Mouse (Mus musculus) bone marrow macrophage, adult 2 months (primary cell): Measurements from ENCODE around the gene Shmt1. TPM values are rescaled to one million over a fixed set of nuclear protein-coding genes. Genes with fewer than 3 reads are reported as not detected.
"Not testable (repeated sequence)": the region's sequence is repeated elsewhere in the genome, so short reads cannot be mapped to it uniquely, and the experiment has no call there.

Source experiments
- H3K27ac ChIP-seq: 2 replicates; pipeline ENCODE4 v1.5.1; 2012; ENCODE audit warnings: low read depth, low read length; ENCODE audit not compliant: insufficient read depth
- H3K4me1 ChIP-seq: 2 replicates; pipeline ENCODE4 v1.6.1; 2012; ENCODE audit warnings: low read length; ENCODE audit not compliant: control insufficient read depth, insufficient read depth
- H3K4me3 ChIP-seq: 2 replicates; pipeline ENCODE4 v1.5.1; 2012; ENCODE audit warnings: mild to moderate bottlenecking, low read length, moderate library complexity; ENCODE audit not compliant: insufficient read depth
- CTCF ChIP-seq: IDR thresholded peaks from 2 replicates; pipeline ENCODE4 v1.5.1; 2012; ENCODE audit warnings: low read depth, mild to moderate bottlenecking, low read length, moderate library complexity
- POLR2A ChIP-seq: IDR thresholded peaks from 2 replicates; pipeline ENCODE4 v1.6.1; 2012; ENCODE audit warnings: mild to moderate bottlenecking, low read depth, low read length, borderline replicate concordance
- polyA plus RNA-seq: library from polyadenylated mRNA; stranded (reverse); fragments of >200 nt; gene quantifications from 2 replicates; pipeline ENCODE4 v1.2.4, GENCODE M21; 2012; ENCODE audit not compliant: missing spikeins, insufficient read depth, insufficient read length

Shmt1 gene
- polyA plus RNA-seq, result 1.4 and 4.9 TPM in 2 replicates

- H3K4me3 ChIP-seq, result peak within 1 kb of the TSS; percentile 70
- H3K27ac ChIP-seq, result not testable (repeated sequence)
Observed at GRCm38 (mm10) chr11:60811618-60812017, at the start of gene Shmt1. TSS of gene Shmt1 (minus strand) at chr11:60811718.

GRCm38 (mm10) chr11:60856587-60856986 lies 45.1 kb upstream of the Shmt1 start:
- Histone ChIP-seq H3K4me3 (no peak overlapping the region), H3K27ac (no peak overlapping the region), H3K4me1 (0 out of 2 replicates have a peak, but pooled peaks cover 2% of the 10 kb centered on the region)
- no peak for TF ChIP-seq POLR2A

More at GRCm38 (mm10) chr11:60811618-60812017, at the start of gene Shmt1:
- peaks cover 22% of the 10 kb centered on the region for H3K4me1 ChIP-seq

GRCm38 (mm10) chr11:60845415-60845814 lies 33.9 kb upstream of the Shmt1 start:
- Histone ChIP-seq H3K4me1 (peaks cover 42% of the 10 kb centered on the region), H3K4me3 (no peak overlapping the region), H3K27ac (no peak overlapping the region)
- TF ChIP-seq POLR2A (no peak), CTCF (no peak)

GRCm38 (mm10) chr11:60843412-60843811 lies 31.9 kb upstream of the Shmt1 start:
- no peak overlapping the region for H3K27ac ChIP-seq
- H3K4me3 ChIP-seq, result no peak overlapping the region
- H3K4me1 ChIP-seq, result peaks cover 52% of the 10 kb centered on the region
- TF ChIP-seq POLR2A (no peak), CTCF (no peak)

- Histone ChIP-seq H3K4me3 (no peak overlapping the region), H3K4me1 (peaks cover 68% of the 10 kb centered on the region), H3K27ac (peak overlapping the region; percentile 31)
- TF ChIP-seq CTCF, result no peak
- no peak for TF ChIP-seq POLR2A
Observed at GRCm38 (mm10) chr11:60841467-60842200, 30.1 kb upstream of the Shmt1 start.

GRCm38 (mm10) chr11:60837644-60838406 lies 26.3 kb upstream of the Shmt1 start:
- H3K4me3 ChIP-seq, result no peak overlapping the region
- TF ChIP-seq CTCF (no peak), POLR2A (no peak)
- H3K4me1 ChIP-seq, result peaks cover 70% of the 10 kb centered on the region
- H3K27ac ChIP-seq, result peak overlapping the region; percentile 89

GRCm38 (mm10) chr11:60836897-60837296 lies 25.4 kb upstream of the Shmt1 start:
- H3K4me1 ChIP-seq, result peaks cover 61% of the 10 kb centered on the region
- peak overlapping the region; percentile 89 for H3K27ac ChIP-seq
- TF ChIP-seq POLR2A (no peak), CTCF (no peak)
- no peak overlapping the region for H3K4me3 ChIP-seq

- Histone ChIP-seq H3K4me3 (peak within 1 kb of the TSS; percentile 79), H3K27ac (peak within 1 kb of the TSS; percentile 61), H3K4me1 (peaks cover 26% of the 10 kb centered on the region)
- TF ChIP-seq CTCF (no peak), POLR2A (no peak)
Observed at GRCm38 (mm10) chr11:60830433-60831052, 19.0 kb upstream of the Shmt1 start, which contains the start of gene Dhrs7b. TSS of gene Dhrs7b (plus strand) at chr11:60830631.

- Histone ChIP-seq H3K4me3 (no peak overlapping the region), H3K27ac (no peak overlapping the region), H3K4me1 (peaks cover 14% of the 10 kb centered on the region)
- TF ChIP-seq CTCF (no peak), POLR2A (no peak)
Observed at GRCm38 (mm10) chr11:60828903-60829302, 17.4 kb upstream of the Shmt1 start.
